Mouse (Mus musculus): ENCODE results near the gene Appbp2. TPM values are rescaled to one million over a fixed set of nuclear protein-coding genes. Genes with fewer than 3 reads are reported as not detected.

Gene Appbp2
- 10 to 100 TPM; 23.6 to 28.7 TPM for polyA plus RNA-seq (2017; shearing (Covaris generic))

GRCm38 (mm10) chr11:85234990-85235841 lies at the start of gene Appbp2:
Gene Appbp2 (minus strand): TSS chr11:85235130.

GRCm38 (mm10) chr11:85170058-85170740 lies 64.7 kb downstream of the Appbp2 start, which contains the start of gene 1700125H20Rik:
Gene 1700125H20Rik (plus strand): TSS chr11:85170404.

GRCm38 (mm10) chr11:85139581-85140540 lies 95.1 kb downstream of the Appbp2 start, which contains the start of gene Usp32:
Gene Usp32 (minus strand): TSS chr11:85140161.

Other genes with a start within 250 kb of the Appbp2 start
- 10 to 100 TPM; 11.9 to 17.4 TPM for gene Usp32, start 95.0 kb downstream of the Appbp2 start, polyA plus RNA-seq (2017; shearing (Covaris generic))
- gene 1700125H20Rik, start 64.7 kb downstream of the Appbp2 start, polyA plus RNA-seq (2017; shearing (Covaris generic)), result not detected
- gene Ppm1d, start 76.1 kb upstream of the Appbp2 start, polyA plus RNA-seq (2017; shearing (Covaris generic)), result 10 to 100 TPM; 27.7 to 30.1 TPM
- gene Bcas3, start 118.0 kb upstream of the Appbp2 start, polyA plus RNA-seq (2017; shearing (Covaris generic)), result 10 to 100 TPM; 43.7 to 62.6 TPM